Mouse (Mus musculus): ENCODE results near the gene Phldb2. TPM values are rescaled to one million over a fixed set of nuclear protein-coding genes. Genes with fewer than 3 reads are reported as not detected.
A peak's percentile ranks its signal among the peaks of the same experiment; 100 is the strongest.

The Phldb2 gene
- polyA plus RNA-seq, 1 experiment from 2014 or later: 24.3 TPM

GRCm38 (mm10) chr16:45743591-45744144 lies 209.7 kb downstream of the Phldb2 start:
- no peak for ATAC-seq (replicated peaks; ENCODE audit: low FRiP score)
- Histone ChIP-seq H3K9ac (ENCODE audit: low read depth, low read length) (no peak overlapping the region), H3K4me2 (peak overlapping the region; percentile 67; the same call in 1 of the 2 replicates), H3K9me3 (ENCODE audit: control insufficient read depth, low read length) (no peaks in the 10 kb centered on the region), H3K4me3 (ENCODE audit: low read depth, low read length) (no peak overlapping the region; the same call in 1 of the 2 replicates), H3K27ac (ENCODE audit: low read depth, low read length) (no peak overlapping the region), H3K4me1 (replicated peaks; ENCODE audit: control insufficient read depth, insufficient read depth, low read length) (peaks cover 13% of the 10 kb centered on the region), H3K27me3 (replicated peaks; ENCODE audit: control insufficient read depth, insufficient read depth, low read length) (no peaks in the 10 kb centered on the region), H3K36me3 (ENCODE audit: control insufficient read depth, insufficient read depth, low read length) (no peaks in the 10 kb centered on the region)
- 74% methylated on average over 4 of the region's 4 CpGs for WGBS
- DNase-seq (ENCODE audit: low spot score): no peak

GRCm38 (mm10) chr16:45742615-45743476 lies 210.6 kb downstream of the Phldb2 start, which contains the start of gene Abhd10:
Gene Abhd10, minus strand, starts transcription at chr16:45742955.
- H3K36me3 ChIP-seq (ENCODE audit: control insufficient read depth, insufficient read depth, low read length): 0 out of 2 replicates have a peak, but pooled peaks cover 2% of the 10 kb centered on the region
- ATAC-seq (replicated peaks; ENCODE audit: low FRiP score) (peak; percentile 99), DNase-seq (ENCODE audit: low spot score) (peak; percentile 98)
- H3K9me3 ChIP-seq (ENCODE audit: control insufficient read depth, low read length): no peaks in the 10 kb centered on the region
- H3K9ac ChIP-seq (ENCODE audit: low read depth, low read length): peak within 1 kb of the TSS; percentile 95
- peak within 1 kb of the TSS; percentile 84 for H3K4me3 ChIP-seq (ENCODE audit: low read depth, low read length)
- H3K4me2 ChIP-seq: peak within 1 kb of the TSS; percentile 67
- peaks cover 13% of the 10 kb centered on the region for H3K4me1 ChIP-seq (replicated peaks; ENCODE audit: control insufficient read depth, insufficient read depth, low read length)
- WGBS: under 1% methylated on average over 51 of the region's 51 CpGs
- H3K27ac ChIP-seq (ENCODE audit: low read depth, low read length): peak within 1 kb of the TSS; percentile 84
- no peaks in the 10 kb centered on the region for H3K27me3 ChIP-seq (replicated peaks; ENCODE audit: control insufficient read depth, insufficient read depth, low read length)

- peaks cover 7% of the 10 kb centered on the region for H3K4me1 ChIP-seq (replicated peaks; ENCODE audit: control insufficient read depth, insufficient read depth, low read length)
- no peaks in the 10 kb centered on the region for H3K27me3 ChIP-seq (replicated peaks; ENCODE audit: control insufficient read depth, insufficient read depth, low read length)
- no peak overlapping the region for H3K4me3 ChIP-seq (ENCODE audit: low read depth, low read length)
- H3K9ac ChIP-seq (ENCODE audit: low read depth, low read length): no peak overlapping the region
- H3K4me2 ChIP-seq: no peak overlapping the region
- no peak overlapping the region for H3K27ac ChIP-seq (ENCODE audit: low read depth, low read length)
- H3K9me3 ChIP-seq (ENCODE audit: control insufficient read depth, low read length): no peaks in the 10 kb centered on the region
- ATAC-seq (replicated peaks; ENCODE audit: low FRiP score) (no peak), DNase-seq (ENCODE audit: low spot score) (no peak)
- WGBS: 76% methylated on average over 8 of the region's 8 CpGs
- peaks cover 28% of the 10 kb centered on the region for H3K36me3 ChIP-seq (ENCODE audit: control insufficient read depth, insufficient read depth, low read length)
Observed at GRCm38 (mm10) chr16:45737880-45738279, 215.5 kb downstream of the Phldb2 start.

- Histone ChIP-seq H3K4me2 (no peak overlapping the region), H3K9me3 (ENCODE audit: control insufficient read depth, low read length) (no peaks in the 10 kb centered on the region), H3K27me3 (replicated peaks; ENCODE audit: control insufficient read depth, insufficient read depth, low read length) (no peaks in the 10 kb centered on the region), H3K27ac (ENCODE audit: low read depth, low read length) (no peak overlapping the region), H3K4me3 (ENCODE audit: low read depth, low read length) (no peak overlapping the region), H3K9ac (ENCODE audit: low read depth, low read length) (no peak overlapping the region), H3K36me3 (ENCODE audit: control insufficient read depth, insufficient read depth, low read length) (peaks cover 28% of the 10 kb centered on the region), H3K4me1 (replicated peaks; ENCODE audit: control insufficient read depth, insufficient read depth, low read length) (peaks cover 7% of the 10 kb centered on the region)
- no peak for DNase-seq (ENCODE audit: low spot score)
- WGBS: 85% methylated on average over 3 of the region's 3 CpGs
- ATAC-seq (replicated peaks; ENCODE audit: low FRiP score): no peak
Observed at GRCm38 (mm10) chr16:45736724-45737123, 216.7 kb downstream of the Phldb2 start.

- Histone ChIP-seq H3K9me3 (ENCODE audit: control insufficient read depth, low read length) (no peaks in the 10 kb centered on the region), H3K4me2 (no peak overlapping the region), H3K27ac (ENCODE audit: low read depth, low read length) (no peak overlapping the region), H3K4me1 (replicated peaks; ENCODE audit: control insufficient read depth, insufficient read depth, low read length) (no peaks in the 10 kb centered on the region), H3K4me3 (ENCODE audit: low read depth, low read length) (no peak overlapping the region), H3K27me3 (replicated peaks; ENCODE audit: control insufficient read depth, insufficient read depth, low read length) (0 out of 2 replicates have a peak, but pooled peaks cover 6% of the 10 kb centered on the region), H3K9ac (ENCODE audit: low read depth, low read length) (no peak overlapping the region), H3K36me3 (ENCODE audit: control insufficient read depth, insufficient read depth, low read length) (peaks cover 10% of the 10 kb centered on the region)
- DNase-seq (ENCODE audit: low spot score): no peak
- ATAC-seq (replicated peaks; ENCODE audit: low FRiP score): no peak
- 83% methylated on average over 5 of the region's 5 CpGs for WGBS
Observed at GRCm38 (mm10) chr16:45729163-45729562, 224.2 kb downstream of the Phldb2 start.

- no peak overlapping the region for H3K27ac ChIP-seq (ENCODE audit: low read depth, low read length)
- no peak overlapping the region for H3K9ac ChIP-seq (ENCODE audit: low read depth, low read length)
- peaks cover 6% of the 10 kb centered on the region; the same call in 1 of the 2 replicates for H3K27me3 ChIP-seq (replicated peaks; ENCODE audit: control insufficient read depth, insufficient read depth, low read length)
- WGBS: 5% methylated on average over 10 of the region's 10 CpGs
- H3K9me3 ChIP-seq (ENCODE audit: control insufficient read depth, low read length): no peaks in the 10 kb centered on the region
- no peaks in the 10 kb centered on the region for H3K4me1 ChIP-seq (replicated peaks; ENCODE audit: control insufficient read depth, insufficient read depth, low read length)
- ATAC-seq (replicated peaks; ENCODE audit: low FRiP score) (0 out of 2 replicates have a peak, but pooled peaks have one; percentile 12), DNase-seq (ENCODE audit: low spot score) (no peak)
- H3K36me3 ChIP-seq (ENCODE audit: control insufficient read depth, insufficient read depth, low read length): no peaks in the 10 kb centered on the region; the same call in 1 of the 2 replicates
- H3K4me2 ChIP-seq: peak overlapping the region; percentile 79
- H3K4me3 ChIP-seq (ENCODE audit: low read depth, low read length): peak overlapping the region; percentile 47
Observed at GRCm38 (mm10) chr16:45724742-45725102, 228.7 kb downstream of the Phldb2 start.

GRCm38 (mm10) chr16:45724061-45724741 lies 229.2 kb downstream of the Phldb2 start, which contains the start of gene Tagln3:
Gene Tagln3, minus strand, starts transcription at chr16:45724608.
- Histone ChIP-seq H3K9ac (ENCODE audit: low read depth, low read length) (peak within 1 kb of the TSS; percentile 26; the same call in 1 of the 2 replicates), H3K27me3 (replicated peaks; ENCODE audit: control insufficient read depth, insufficient read depth, low read length) (peaks cover 6% of the 10 kb centered on the region; the same call in 1 of the 2 replicates), H3K36me3 (ENCODE audit: control insufficient read depth, insufficient read depth, low read length) (no peaks in the 10 kb centered on the region), H3K27ac (ENCODE audit: low read depth, low read length) (no peak within 1 kb of the TSS), H3K4me1 (replicated peaks; ENCODE audit: control insufficient read depth, insufficient read depth, low read length) (no peaks in the 10 kb centered on the region), H3K9me3 (ENCODE audit: control insufficient read depth, low read length) (no peaks in the 10 kb centered on the region), H3K4me2 (peak within 1 kb of the TSS; percentile 79), H3K4me3 (ENCODE audit: low read depth, low read length) (peak within 1 kb of the TSS; percentile 47)
- DNase-seq (ENCODE audit: low spot score) (peak; percentile 51), ATAC-seq (replicated peaks; ENCODE audit: low FRiP score) (0 out of 2 replicates have a peak, but pooled peaks have one; percentile 34)
- WGBS: 6% methylated on average over 30 of the region's 30 CpGs

GRCm38 (mm10) chr16:45723172-45723901 lies 230.1 kb downstream of the Phldb2 start:
- DNase-seq (ENCODE audit: low spot score) (no peak), ATAC-seq (replicated peaks; ENCODE audit: low FRiP score) (no peak)
- H3K27me3 ChIP-seq (replicated peaks; ENCODE audit: control insufficient read depth, insufficient read depth, low read length): peaks cover 6% of the 10 kb centered on the region; the same call in 1 of the 2 replicates
- H3K9me3 ChIP-seq (ENCODE audit: control insufficient read depth, low read length): no peaks in the 10 kb centered on the region
- peak overlapping the region; percentile 47 for H3K4me3 ChIP-seq (ENCODE audit: low read depth, low read length)
- 61% methylated on average over 6 of the region's 6 CpGs for WGBS
- H3K4me2 ChIP-seq: peak overlapping the region; percentile 79
- H3K9ac ChIP-seq (ENCODE audit: low read depth, low read length): no peak overlapping the region
- H3K27ac ChIP-seq (ENCODE audit: low read depth, low read length): no peak overlapping the region
- no peaks in the 10 kb centered on the region for H3K4me1 ChIP-seq (replicated peaks; ENCODE audit: control insufficient read depth, insufficient read depth, low read length)
- H3K36me3 ChIP-seq (ENCODE audit: control insufficient read depth, insufficient read depth, low read length): no peaks in the 10 kb centered on the region

All from liver, embryonic 11.5 days (tissue).